Mouse (Mus musculus) testis, postnatal 10 days (tissue): ENCODE measurements around the gene Fgf4.

Experiments used
- DNase-seq: peaks from one replicate; pipeline ENCODE4 v3.0.0; 2021; ENCODE audit warnings: low spot score

Gene Fgf4

GRCm38 (mm10) chr7:144847067-144847466 lies at the start of gene Fgf4:
Gene Fgf4, plus strand, starts transcription at chr7:144847367.
- no peak for DNase-seq

DNA sequence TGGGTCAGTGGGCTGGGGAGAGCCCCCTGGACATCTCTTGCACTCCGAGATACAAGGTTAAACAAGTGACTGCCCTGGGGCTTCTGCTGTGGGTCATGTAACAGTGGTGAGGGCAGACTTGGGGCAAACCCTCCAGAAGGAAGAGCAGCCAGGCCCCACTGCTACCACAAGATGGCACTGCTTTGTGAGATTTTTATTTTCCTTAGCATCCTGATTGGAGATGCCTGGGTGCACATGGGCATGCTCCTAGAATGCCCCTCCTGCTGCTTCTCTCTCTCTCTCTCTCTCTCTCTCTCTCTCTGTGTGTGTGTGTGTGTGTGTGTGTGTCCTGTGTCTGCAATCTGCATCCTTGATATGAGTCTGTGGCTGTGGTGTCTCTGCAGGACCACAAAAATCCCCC lies 48.7 kb upstream of the Fgf4 start:
- DNase-seq = no peak

GRCm38 (mm10) chr7:144807036-144807435 lies 40.1 kb upstream of the Fgf4 start:
- no peak for DNase-seq

DNA sequence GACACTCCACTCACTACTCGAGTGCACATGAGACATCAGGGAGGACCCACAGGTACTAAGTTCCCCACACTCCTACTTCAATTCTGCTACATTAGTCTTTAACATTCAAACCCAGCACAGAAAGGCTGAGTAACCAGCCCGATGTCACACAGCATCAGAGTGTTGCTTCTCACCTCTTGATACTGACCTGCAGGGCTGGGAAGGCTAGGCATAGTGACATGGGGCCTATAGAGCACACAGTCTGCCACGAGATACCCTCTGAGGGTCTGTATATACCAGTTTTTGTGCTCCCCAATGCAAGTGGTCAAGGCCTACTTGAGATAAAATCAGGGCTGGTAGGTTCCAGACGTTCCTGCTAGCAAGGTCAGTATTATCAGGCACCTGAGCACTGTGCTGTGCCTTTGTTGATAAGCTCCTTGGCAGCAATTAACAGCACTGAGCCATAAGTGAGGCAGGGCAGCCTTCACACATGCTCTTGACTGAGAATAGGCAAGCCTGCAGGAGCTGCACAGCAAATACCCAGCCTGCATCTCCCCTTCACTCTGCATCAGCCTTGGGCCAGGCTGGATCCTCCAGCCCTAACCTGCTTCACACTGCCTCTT lies 39.1 kb upstream of the Fgf4 start:
- no peak for DNase-seq

- no peak for DNase-seq
Measured at GRCm38 (mm10) chr7:144811521-144811920, 35.6 kb upstream of the Fgf4 start.

DNA sequence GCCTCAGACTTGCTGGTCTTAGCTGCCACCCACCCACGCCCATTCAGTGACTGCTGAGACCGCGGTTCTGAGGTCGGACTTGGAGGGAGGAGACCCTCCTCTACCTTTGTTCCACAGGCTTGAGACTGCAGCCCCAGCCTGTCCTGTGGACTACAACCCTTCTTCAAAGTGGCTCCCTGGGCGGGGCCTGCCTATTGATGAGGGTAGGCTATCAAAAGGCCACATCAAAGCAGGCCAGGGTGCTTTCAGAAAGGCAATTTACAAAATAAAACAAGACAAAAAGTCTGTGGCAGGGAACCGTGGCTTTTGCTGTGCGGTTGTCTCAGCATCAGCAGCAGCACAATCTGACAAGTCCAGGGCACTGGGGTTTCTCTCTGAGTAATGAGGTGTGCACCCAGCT lies 25.3 kb upstream of the Fgf4 start:
- no peak for DNase-seq

GRCm38 (mm10) chr7:144823988-144824387 lies 23.2 kb upstream of the Fgf4 start:
- peak; percentile 55 for DNase-seq

GRCm38 (mm10) chr7:144828369-144828768 lies 18.8 kb upstream of the Fgf4 start:
- no peak for DNase-seq

DNA sequence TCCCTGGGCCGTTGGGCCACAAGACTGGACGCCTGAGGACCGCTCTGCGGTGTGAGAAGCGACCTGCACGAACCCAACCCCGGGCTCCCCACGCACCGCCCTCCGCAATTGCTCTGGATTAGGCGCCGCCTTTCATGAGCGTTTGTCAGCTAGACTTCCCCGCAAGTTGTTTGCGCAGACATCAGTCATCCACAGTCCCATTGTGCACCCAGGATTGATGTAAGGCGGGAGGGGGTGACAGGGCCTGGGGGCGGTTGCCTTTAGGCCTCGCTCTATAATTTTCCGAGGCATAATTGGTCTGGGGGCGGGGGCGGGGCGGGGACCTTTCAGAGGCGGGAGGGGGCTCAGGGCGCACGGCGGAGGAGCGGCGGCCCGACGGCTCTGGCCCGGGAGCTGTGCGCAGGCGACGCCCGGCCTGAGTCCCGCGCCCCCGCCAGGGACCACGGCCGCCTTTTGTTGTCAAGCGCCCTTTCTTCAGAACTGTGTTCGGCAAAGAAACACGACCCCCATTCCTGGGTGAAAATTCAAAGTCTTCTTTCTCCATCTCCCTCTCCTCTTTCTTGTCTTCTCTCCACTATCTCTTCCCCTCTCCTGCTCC lies 9.2 kb upstream of the Fgf4 start, which contains the start of gene Fgf3:
TSS of gene Fgf3 (plus strand) at position 193 of the 598 bp plus-strand sequence.
- DNase-seq = no peak

DNA sequence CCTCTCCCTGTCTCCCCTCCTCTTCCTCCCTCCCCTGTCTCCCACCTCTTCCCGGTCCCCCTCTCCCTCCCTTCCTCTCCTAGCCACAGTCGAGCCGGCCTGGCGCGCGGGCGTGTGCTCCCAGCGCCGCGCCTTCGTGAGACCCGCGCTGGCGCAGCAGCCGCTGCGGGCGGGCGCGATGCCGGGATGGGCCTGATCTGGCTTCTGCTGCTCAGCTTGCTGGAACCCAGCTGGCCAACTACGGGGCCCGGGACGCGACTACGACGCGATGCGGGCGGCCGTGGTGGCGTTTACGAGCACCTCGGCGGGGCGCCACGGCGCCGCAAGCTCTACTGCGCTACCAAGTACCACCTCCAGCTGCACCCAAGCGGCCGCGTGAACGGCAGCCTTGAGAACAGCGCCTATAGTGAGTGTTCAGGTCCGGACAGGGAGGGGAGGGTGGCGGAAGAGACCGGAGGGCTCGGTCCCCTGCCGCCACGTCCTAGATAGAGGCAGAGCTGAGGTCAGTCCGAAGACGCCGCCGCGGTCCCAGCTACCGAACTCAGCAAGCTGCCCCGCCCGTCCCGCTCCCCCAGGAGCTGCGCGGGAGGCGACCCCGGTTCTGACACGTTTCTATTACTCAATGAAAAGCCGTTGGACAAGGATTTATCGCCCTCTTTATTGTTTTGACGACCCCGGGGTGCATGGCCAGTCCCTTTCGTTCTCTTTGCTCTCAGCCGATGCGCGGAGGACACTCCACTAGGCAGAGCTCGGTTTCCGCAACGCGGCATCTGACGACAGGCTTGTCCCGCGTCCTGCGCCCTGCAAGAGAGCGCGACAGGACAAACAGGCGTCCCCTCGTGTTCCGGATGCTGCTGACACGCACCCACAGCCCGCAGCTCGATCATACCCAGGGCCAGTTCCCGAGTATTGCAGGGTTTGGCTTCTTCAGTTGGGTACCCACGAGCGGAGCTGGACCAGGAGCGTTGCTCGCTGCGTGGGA lies 8.4 kb upstream of the Fgf4 start:
- peak; percentile 46 for DNase-seq

DNA sequence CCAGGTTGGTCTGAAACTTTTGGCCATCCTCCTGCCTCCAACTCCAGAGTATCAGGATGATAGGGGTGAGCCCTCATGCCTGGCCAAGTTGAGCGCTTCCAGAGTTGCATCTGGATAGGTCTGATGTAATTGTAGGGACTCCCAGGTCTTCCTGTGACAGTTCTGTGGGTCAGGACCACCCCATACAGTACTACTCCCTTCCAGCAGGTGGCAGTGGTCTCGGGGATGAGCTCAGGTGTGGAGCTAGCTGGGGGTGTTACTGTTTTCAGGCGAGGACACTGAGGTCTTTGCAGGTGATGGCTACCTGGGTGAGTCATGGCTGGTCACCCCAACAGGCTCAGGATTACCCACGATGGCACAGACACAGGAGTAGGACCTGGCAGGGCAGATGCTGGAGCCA lies 1.0 kb upstream of the Fgf4 start:
- DNase-seq = peak; percentile 71

GRCm38 (mm10) chr7:144851321-144851720 lies 4.2 kb downstream of the Fgf4 start:
- DNase-seq = no peak

- DNase-seq = no peak
Measured at GRCm38 (mm10) chr7:144854966-144855365, 7.8 kb downstream of the Fgf4 start.

GRCm38 (mm10) chr7:144857158-144857557 lies 10.0 kb downstream of the Fgf4 start:
- no peak for DNase-seq

GRCm38 (mm10) chr7:144857826-144858342 lies 10.7 kb downstream of the Fgf4 start:
- no peak for DNase-seq

- DNase-seq = no peak
Measured at GRCm38 (mm10) chr7:144858702-144859101, 11.5 kb downstream of the Fgf4 start.

- DNase-seq = no peak
Measured at GRCm38 (mm10) chr7:144861056-144861768, 14.0 kb downstream of the Fgf4 start.

DNA sequence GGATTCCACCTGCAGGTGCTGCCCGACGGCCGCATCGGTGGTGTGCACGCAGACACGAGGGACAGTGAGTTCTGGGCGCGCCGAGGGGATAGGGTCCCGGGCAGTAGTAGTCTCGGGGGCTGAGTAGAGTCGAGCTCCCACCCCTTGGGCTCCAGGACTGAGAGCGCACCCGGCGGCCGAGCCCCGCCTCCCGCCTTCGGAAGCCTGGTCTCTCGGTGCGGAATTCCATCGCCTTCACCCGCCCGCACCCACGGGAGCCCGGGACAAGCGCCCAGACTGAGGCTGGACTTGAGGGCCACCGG lies 14.6 kb downstream of the Fgf4 start:
- no peak for DNase-seq

GRCm38 (mm10) chr7:144862126-144862525 lies 15.0 kb downstream of the Fgf4 start:
- no peak for DNase-seq

GRCm38 (mm10) chr7:144862712-144863111 lies 15.5 kb downstream of the Fgf4 start:
- DNase-seq = no peak

GRCm38 (mm10) chr7:144863196-144863595 lies 16.0 kb downstream of the Fgf4 start:
- no peak for DNase-seq

- no peak for DNase-seq
Measured at GRCm38 (mm10) chr7:144864160-144864670, 17.0 kb downstream of the Fgf4 start.
